Mouse (Mus musculus): Measurements from ENCODE around the gene Mpi. TPM values are rescaled to one million over a fixed set of nuclear protein-coding genes. Genes with fewer than 3 reads are reported as not detected.

Gene Mpi
- 11.8 TPM for total RNA-seq (2023)

DNA sequence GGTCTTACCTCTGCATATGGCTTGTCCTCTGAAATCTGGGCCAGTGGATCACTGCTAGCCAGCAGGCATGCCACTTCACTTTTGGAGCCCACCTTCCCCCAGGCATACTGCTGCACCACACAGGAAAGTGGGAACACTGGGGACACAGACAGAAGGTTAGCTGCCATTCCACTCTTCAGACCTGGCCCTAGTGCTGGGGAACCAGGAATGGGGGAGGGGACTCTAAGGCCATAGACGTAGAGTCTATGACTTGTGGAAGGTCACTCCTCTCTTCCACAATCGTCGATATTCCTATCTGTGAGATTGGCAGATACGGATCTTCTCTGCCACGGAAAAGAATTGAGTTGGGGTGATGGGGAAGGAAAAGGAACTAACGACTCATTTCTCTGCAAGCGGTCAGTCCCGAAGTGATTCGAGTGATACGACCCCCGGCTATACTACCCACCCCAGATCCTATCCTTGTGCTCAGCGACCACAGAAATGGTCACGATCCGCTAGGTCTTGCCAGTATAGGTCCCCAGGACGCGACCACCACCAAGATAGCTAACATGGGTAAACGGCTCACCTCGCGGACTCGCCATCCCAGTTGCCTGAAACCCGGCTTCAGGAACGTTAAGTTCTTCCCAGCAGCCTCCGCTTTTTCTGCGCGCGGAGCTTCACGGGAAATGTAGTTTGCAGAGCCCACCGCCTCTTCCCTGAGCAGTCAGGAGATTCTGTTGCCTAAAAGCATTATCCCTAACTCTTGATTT, at the start of gene Mpi:
Gene Mpi, minus strand, starts transcription at position 625 of the 749 bp plus-strand sequence.

DNA sequence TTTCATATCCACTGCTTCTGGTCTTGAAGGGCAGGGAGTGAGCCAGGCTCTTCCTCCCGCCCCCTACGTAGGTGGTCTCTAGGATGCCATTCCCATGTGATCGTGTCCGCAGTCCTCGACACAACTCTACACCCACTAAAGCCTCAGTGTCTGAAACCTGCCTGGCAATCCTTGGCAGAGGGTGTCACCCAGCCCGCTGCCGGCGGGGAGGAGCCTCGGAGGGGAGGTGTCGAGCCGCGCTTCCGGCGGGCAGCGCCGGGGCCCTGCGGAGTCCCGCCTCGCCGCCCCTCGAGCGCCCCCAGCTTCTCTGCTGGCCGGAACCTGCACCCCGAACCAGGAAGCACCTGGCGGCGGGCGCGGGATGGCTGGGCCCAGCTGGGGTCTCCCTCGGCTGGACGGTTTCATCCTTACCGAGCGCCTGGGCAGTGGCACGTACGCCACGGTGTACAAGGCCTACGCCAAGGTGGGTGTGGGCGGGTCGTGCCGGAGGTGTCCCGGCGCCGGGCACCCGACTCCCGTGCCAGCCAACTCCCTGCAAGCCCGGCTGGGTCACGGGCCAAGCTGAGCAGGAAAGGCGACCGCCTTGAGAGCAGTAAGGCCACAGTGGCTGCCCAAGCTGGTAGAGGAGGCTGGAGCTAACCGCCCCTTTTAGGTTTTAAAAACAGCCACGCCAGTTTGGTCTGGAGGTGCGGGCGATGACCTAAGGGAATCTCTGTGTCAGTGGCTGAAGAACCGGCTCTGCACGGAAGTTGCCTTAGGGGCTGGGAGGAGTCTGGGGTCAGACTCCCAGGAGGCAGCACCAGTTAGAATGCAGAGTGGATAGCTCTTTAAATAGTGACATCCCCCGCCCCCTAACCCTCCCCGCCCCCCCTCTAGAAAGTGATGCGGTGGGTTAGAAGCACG, 36.9 kb upstream of the Mpi start, which contains the start of gene Ulk3:
Gene Ulk3, plus strand, starts transcription at position 229 of the 903 bp plus-strand sequence.

DNA sequence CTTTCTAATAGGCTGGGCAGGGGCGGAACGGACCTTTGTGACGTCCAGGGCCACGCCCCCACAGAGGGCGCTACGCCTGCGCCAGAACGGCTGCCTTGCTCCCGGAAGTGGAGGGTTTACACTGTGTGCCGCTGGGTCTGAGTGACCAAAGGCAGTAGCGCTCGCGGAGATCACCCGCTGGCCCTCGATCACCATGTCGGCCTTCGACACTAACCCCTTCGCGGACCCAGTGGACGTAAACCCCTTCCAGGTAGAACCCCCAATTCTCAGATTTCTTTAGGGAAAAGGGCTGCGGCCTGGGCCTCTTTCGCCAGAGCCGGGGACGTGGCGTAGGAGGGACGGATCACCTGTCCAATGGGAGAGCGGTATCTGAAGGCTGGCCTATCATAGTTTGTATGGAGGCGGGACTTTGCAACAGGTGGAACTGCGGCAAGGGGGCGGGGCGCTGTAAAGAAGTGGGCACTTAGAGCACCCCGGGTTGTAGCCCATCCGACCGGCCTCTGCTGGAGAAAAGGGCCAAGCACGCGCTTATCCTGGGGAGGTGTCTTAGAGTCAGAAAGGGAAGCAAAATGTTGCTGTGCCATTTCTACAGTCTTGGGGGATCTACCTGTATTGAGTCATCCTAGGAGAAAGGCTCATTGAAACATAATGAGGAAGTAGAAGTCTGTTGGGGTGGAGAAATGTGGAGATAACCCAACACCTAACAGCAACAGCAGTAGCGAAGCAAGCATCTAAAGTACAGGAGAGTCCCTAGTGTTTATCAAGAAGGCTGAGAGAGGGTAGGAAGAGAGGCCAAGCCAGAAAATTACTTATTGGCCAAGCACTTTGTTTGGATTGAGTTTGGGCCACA, 8.5 kb upstream of the Mpi start, which contains the start of gene Scamp2:
Gene Scamp2, plus strand, starts transcription at position 83 of the 850 bp plus-strand sequence.

DNA sequence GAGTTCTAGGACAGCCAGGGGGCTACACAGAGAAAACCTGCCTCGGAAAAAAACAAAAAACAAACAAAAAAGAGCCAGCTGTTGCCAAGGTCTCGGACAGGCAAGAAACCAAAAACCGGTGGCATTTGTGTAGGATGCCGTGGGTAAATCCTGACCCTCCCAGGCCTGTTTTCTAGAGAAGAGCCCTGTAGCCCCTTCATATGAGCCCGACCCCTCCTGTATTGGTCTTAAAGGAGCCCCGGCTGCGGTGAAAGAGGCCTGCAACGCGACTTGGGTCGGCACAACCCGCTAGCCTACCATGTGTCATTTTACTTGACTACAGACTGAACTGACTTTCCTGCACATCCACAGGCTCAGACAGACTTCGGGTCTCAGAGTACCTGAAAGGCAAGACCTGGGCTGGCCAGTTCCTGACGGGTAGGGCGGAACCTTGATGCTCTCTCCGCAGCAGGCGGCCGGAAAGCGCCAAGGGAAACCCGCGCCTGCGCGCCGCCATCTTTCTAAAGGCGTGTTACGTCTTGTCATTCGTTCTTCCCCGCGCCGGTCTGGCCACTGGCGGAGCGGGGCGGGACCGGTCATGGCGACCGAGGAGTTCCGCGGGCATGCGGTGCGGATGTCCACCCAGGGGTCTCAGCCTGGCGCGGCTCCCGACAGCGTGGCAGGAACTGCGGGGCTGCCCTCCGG, 15.4 kb downstream of the Mpi start, which contains the start of gene Fam219b:
Gene Fam219b, plus strand, starts transcription at position 485 of the 684 bp plus-strand sequence.

DNA sequence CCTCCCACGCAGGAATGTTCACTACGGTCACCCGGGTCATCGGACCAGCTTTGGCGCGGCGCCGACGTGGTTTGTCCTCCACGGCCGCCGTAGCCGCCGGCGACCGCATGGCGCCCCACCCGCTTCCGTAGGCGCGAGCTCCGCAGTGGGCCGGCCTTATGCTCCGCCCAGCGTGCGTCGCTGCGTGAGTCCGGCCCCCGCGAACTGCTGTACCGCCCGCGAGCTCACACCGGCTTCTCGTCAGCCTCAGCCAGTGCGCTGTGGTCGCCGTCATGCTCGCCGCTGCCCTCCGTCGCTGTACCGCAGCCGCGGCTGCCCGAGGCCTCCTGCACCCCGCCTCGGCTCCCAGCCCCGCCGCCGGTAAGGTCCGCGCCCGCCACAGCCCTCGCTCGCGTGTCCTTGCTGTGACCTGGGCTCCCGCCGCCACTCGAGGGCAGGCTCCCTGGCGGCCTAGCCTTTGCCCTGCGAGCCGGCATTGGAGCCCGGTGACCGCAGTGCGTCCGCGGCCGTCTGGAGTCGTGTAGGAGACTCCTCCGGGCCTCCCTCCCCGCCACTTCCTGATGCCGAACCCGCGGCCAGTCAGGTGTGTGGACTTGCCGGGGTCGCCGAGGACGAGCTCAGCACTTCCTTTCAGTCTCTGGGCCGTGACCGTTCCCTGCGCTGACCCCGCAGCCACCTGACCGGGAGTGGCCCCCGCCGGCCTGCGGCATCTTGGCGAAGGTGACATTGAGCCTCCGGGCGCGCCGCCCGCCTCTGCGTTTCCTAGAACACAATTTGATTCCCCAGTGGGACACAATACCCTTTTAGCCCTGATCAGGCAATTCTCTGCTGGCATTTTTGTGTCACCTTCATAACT, 31.3 kb downstream of the Mpi start, which contains the start of gene Cox5a:
Gene Cox5a, plus strand, starts transcription at position 219 of the 856 bp plus-strand sequence.

DNA sequence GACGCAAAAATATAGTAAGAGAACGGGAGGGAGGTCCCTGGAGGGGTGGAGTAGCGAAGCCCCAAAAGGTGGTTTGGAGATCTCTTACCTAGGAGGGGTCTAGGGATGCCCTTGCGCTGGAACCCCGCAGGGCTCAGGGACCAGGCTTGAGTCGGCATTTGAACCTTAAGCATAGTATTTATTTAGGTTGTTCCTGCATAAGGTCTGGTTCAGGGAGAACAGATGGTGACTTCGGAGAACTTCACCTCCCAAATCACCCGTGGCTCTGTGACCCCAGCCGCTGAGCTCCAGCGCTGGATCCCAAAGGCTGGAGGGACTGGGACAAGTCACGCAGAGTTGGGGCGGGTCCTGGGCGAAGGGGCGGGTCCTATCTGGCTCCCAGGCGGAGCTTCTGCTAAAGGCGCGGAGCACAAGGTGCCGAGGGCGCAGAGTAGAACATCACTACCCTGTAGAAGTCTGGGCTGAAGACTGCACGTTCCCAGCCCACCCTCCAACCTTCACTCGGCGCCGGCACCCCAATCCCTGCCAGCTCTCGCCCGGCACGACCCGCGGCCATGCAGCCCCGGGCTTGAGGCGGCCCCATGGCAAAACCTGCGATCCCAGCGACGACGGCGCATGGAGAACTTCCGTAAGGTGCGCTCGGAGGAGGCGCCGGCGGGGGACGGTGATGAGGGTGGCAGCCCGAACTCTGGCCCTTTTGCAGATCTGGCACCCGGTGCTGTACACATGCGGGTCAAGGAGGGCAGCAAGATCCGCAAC, 48.8 kb downstream of the Mpi start, which contains the start of gene Rpp25:
Gene Rpp25, plus strand, starts transcription at position 405 of the 759 bp plus-strand sequence.

Other genes with a start within 250 kb of the Mpi start
- gene Ppcdc, start 112.6 kb downstream of the Mpi start, total RNA-seq (2023), result 69.4 TPM
- gene Scamp5, start 84.7 kb downstream of the Mpi start, total RNA-seq (2023), result 0.24 TPM
- not detected for gene Rpp25, start 48.7 kb downstream of the Mpi start, total RNA-seq (2023)
- 87.1 TPM for gene Cox5a, start 31.5 kb downstream of the Mpi start, total RNA-seq (2023)
- gene Fam219b, start 15.2 kb downstream of the Mpi start, total RNA-seq (2023), result 16.4 TPM
- 66.6 TPM for gene Scamp2, start 8.2 kb upstream of the Mpi start, total RNA-seq (2023)
- gene Ulk3, start 36.7 kb upstream of the Mpi start, total RNA-seq (2023), result 72.4 TPM
- gene Cplx3, start 53.5 kb upstream of the Mpi start, total RNA-seq (2023), result not detected
- 1.3 TPM for gene Lman1l, start 68.0 kb upstream of the Mpi start, total RNA-seq (2023)
- gene Csk, start 100.9 kb upstream of the Mpi start, total RNA-seq (2023), result 333 TPM
- gene Cyp1a2, start 130.9 kb upstream of the Mpi start, total RNA-seq (2023), result not detected
- not detected for gene Cyp1a1, start 135.2 kb upstream of the Mpi start, total RNA-seq (2023)
- gene Edc3, start 155.8 kb upstream of the Mpi start, total RNA-seq (2023), result 22.1 TPM
- gene Clk3, start 213.1 kb upstream of the Mpi start, total RNA-seq (2023), result 215 TPM

Measured in CD4-positive naive resting alpha-beta T cell, adult 57 days (primary cell).